Mouse (Mus musculus) regulatory T cell (primary cell): ENCODE results near the gene Ly6g6c.

Source experiments
- in situ Hi-C: fragments of 300-600 bp; cut with MboI, MseI; formaldehyde crosslinking; loops from one replicate; pipeline ENCODE4 v1.15.1; 2025; ENCODE audit warnings: high pct_unique_total_duplicates

Gene Ly6g6c

GRCm38 (mm10) chr17:35064951-35065947 lies at the start of gene Ly6g6c:
Gene Ly6g6c (plus strand): TSS chr17:35065388.
- in situ Hi-C loops = loop anchor here (5.0 kb wide), 1 partner anchor 43 kb away; no protein-coding TSS in a partner anchor

- in situ Hi-C loops = no loop called here
Observed at GRCm38 (mm10) chr17:35016376-35016775, 48.8 kb upstream of the Ly6g6c start, which contains the start of gene Vwa7. Gene Vwa7 (plus strand): TSS chr17:35016579.

DNA sequence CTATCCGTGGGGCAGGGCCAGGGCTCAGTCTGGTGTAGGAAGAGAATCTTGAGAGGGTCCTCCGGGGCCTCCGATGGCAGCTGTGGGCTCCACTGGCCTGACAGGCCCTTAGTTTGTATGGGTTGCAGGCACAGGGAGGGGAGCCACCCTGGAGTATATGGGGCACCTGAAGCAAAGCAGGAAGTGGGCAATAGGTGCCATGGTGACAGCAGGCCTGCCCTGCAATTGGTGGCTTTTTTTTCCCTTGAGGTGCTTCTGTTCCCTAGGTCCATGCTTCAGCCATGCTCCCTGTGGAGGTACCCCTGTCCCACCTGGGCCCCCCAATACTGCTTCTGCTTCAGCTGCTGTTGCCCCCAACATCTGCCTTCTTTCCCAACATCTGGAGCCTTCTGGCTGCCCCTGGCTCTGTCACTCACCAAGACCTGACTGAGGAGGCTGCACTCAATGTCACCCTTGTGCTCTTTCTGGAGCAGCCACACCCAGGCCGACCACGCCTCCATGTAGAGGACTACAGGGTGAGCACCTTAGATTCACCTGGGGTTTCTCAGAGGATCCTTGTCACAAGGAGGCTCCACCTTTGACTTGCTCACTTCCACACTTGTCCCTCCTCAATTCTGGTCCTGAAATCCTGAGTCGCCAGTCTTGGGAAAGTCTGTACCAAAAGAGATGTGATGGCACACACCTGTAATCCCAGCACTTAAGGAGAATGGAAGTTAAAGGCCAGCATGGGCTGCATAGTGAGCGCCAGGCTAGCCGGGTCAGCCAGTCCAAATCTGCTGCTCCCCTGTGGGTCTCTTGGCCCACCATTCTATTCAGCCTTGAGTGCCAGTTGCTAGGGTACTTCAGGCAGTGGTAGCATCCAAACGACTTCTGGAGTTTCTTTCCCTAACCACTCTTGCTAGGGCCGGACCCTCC lies 48.1 kb upstream of the Ly6g6c start:
- in situ Hi-C loops = no loop called here

- in situ Hi-C loops = no loop called here
Observed at GRCm38 (mm10) chr17:35017706-35018030, 47.5 kb upstream of the Ly6g6c start.

GRCm38 (mm10) chr17:35018171-35018570 lies 47.0 kb upstream of the Ly6g6c start:
- in situ Hi-C loops = no loop called here

DNA sequence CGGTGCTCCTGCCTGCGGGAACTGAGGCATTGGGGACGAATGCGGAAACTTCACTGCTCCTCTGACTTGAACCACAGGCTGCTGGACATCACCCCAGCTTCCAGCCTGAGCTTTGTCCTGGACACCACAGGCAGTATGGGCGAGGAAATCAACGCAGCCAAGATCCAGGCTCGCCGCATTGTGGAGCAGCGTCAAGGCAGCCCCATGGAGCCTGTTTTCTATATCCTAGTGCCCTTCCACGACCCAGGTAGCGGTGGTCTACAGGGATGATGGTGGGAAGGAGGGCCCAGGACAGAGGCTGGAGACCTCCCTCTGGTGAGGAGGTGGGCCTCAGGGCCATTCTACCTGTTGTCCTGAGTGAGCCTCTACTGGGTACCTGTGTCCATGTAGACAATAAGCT lies 45.3 kb upstream of the Ly6g6c start:
- in situ Hi-C loops = loop anchor here (5.0 kb wide), 1 partner anchor 47 kb away; the partner anchor contains the start of genes Ly6g6c and Mpig6b

DNA sequence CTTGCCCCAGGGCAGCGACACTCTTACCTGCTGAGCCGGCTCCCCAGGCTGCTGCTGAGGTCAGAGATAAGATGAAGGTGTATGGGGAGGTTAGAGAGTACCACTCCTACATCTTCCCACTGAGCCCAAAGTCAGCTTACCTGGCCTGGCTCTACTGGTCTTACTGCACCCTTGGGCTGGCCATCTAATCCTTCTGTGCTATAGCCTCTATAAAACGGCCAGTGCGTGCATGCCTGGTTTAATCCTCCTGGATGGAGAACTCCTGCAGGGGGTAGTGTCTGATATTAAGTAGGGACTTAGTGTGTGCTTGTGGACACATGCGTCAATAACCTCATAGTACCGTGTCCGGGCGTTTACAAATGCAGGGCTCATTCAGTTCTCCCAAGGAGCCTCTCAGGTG lies 44.6 kb upstream of the Ly6g6c start:
- in situ Hi-C loops = loop anchor here (5.0 kb wide), 1 partner anchor 47 kb away; the partner anchor contains the start of genes Ly6g6c and Mpig6b

DNA sequence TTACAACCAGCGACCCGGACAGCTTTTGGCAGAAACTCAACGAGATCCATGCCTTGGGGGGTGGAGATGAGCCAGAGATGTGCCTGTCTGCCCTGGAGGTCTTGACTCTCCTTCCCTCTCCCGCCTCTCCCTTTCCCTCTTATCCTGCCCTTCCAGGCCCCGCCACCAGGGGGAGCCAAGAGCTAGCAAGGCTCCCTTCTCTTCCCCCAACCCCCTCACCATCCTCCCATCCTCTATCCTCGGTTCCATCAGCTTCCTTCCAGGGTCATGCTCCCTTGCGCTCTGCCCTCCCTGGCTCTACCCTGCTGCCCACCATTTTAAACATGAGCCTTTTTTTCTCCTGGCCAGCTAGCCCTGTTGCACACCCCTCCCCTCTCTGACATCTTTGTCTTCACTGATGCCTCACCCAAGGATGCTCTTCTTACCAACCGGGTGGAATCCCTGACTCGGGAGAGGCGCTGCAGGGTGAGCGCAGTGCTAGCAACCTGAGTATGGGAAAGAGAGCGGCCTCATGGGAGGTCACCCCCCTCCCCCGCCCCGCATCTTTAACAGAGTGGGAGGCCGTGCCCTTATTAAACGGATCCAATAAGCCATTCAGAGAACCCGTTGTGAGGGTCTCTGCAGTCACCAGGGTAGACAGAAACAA lies 43.9 kb upstream of the Ly6g6c start:
- in situ Hi-C loops = loop anchor here (5.0 kb wide), 1 partner anchor 46 kb away; the partner anchor contains the start of genes Ly6g6c and Mpig6b

DNA sequence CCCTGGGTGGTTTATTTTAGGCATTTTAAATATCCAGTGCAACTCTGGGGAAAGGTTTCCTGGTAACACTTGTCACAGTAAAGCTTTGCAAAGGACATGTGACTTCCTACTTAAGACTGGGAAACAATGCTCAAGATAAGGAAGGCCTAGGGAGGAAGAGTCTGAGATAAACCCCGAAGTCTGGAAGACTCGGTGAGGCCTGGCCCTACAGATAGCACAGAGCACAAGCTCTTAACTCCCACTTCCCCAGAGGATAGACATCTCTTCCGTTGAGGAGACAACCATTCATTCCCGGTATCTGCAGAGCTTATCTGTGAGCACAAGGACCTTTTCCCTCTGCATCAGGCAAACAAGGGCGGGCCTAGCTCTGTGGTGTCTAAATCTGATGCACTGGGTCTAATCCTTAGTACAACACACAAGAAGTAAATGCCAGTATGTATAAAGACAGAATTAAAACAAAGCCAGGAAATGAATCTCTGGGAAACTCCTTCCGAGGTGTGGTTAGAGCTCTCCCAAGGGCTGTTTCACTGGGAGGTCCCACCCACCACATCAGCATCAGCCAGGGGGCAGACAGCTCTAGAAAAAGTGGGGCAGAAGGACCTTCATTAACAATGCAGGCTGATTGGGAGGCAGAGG lies 43.2 kb upstream of the Ly6g6c start:
- in situ Hi-C loops = loop anchor here (5.0 kb wide), 1 partner anchor 45 kb away; the partner anchor contains the start of genes Ly6g6c and Mpig6b

DNA sequence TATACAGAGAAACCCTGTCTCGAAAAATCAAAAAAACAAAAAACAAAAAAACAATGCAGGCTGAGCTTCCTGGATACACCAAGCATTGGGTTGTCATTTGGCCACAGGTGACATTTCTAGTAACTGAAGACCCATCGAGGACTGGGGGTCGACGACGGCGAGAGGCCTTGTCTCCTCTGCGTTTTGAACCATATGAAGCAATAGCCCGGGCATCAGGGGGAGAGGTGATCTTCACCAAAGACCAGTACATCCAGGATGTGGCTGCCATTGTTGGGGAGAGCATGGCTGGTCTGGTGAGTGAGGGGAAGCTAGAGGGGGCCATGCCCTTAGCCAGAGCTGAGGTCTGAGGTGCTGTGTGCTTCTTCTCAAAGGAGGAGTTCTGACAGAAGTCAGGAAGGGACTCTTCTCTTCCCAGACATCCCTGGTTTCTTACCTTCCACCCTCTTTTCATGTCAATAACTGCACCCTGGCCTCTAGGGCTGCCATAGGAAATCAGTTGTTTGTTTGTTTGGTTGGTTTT lies 42.6 kb upstream of the Ly6g6c start:
- in situ Hi-C loops = loop anchor here (5.0 kb wide), 1 partner anchor 45 kb away; the partner anchor contains the start of genes Ly6g6c and Mpig6b

GRCm38 (mm10) chr17:35023221-35023620 lies 42.0 kb upstream of the Ly6g6c start:
- in situ Hi-C loops = loop anchor here (5.0 kb wide), 1 partner anchor 44 kb away; the partner anchor contains the start of genes Ly6g6c and Mpig6b

DNA sequence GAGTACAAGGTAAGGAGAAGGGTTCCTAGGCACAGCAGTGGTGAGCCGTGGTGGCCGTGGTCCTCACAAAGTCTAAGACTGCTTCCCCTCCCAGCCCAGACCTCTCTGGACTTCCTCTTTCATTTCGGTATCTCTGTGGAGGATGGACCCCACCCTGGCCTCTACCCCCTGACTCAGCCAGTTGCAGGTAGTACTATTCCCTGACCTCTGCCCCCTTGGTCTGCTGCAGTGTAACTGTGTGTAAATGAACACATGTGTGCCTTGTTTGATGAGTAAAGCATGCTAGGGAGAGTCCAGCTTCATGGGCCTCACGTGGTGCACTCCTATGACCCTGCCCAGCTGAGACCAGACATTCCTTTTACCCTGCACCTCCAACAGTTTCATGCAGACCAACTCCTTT lies 41.4 kb upstream of the Ly6g6c start:
- in situ Hi-C loops = loop anchor here (5.0 kb wide), 1 partner anchor 44 kb away; the partner anchor contains the start of genes Ly6g6c and Mpig6b

GRCm38 (mm10) chr17:35024261-35024660 lies 40.9 kb upstream of the Ly6g6c start:
- in situ Hi-C loops = loop anchor here (5.0 kb wide), 1 partner anchor 43 kb away; the partner anchor contains the start of genes Ly6g6c and Mpig6b

- in situ Hi-C loops = loop anchor here (5.0 kb wide), 1 partner anchor 42 kb away; the partner anchor contains the start of genes Ly6g6c and Mpig6b
Observed at GRCm38 (mm10) chr17:35024691-35025488, 40.3 kb upstream of the Ly6g6c start.

DNA sequence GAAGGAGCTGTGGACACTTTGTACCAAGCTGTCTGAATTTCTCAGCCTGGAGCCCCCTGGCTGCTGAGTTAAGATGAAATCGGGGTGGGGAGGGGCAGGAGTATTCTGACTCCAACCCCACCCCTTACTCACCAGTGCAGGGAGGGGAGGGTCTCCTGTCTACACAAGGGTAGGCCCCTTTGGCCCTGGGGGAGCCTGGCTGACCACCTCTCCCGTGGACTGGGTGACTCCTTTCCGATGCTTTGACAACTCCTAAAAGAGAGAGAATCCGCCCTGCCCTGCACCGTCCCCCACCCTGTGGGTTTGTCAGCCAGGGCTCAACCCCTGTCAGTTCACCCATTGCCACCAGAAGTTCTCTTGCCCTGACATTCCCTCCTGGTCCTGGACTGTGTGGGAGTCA lies 39.0 kb upstream of the Ly6g6c start:
- in situ Hi-C loops = no loop called here

DNA sequence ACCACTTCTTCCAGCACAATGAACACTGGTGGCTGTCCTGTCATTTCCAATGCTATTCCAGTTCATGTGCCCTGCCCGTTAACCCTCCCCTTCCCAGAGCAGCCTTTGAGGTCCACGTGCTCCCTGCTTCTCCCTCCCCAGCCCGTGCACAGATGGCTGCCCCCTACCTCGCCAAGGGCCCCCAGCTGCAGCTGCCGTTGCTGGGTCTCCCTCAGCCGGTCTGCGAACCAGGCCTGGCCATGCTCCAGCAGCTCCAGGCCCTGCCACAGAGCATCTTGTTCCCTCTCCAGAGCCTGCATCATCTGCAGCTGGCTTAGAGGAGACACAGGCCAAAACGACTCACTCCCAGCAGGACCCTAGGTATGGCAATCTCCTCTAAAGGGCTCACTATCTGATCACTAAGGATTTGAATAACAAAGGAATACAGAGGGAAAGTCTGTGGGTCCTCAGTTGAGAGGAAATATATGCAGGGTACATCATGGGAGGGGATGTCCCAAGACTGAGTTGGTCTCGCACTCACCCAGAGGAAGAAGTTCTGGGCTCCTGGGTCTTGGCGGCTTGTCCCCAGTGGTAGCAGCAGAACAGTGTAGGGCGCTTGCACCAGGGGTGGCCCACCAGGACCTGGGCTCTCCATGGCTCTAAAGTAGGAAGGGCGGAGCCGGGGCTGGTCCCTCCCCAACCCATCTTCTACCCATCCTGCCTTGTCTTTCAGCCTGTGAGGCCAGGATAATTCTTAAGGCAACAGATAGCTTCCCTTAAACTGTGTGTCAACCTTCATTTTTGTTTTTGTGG lies 37.7 kb upstream of the Ly6g6c start, which contains the start of gene Sapcd1:
Gene Sapcd1, minus strand, starts transcription at position 740 of the 792 bp plus-strand sequence.
- in situ Hi-C loops = no loop called here

- in situ Hi-C loops = no loop called here
Observed at GRCm38 (mm10) chr17:35028315-35028714, 36.9 kb upstream of the Ly6g6c start.
